Mouse (Mus musculus): Measurements from ENCODE around the gene Ly6g5c. TPM values are rescaled to one million over a fixed set of nuclear protein-coding genes. Genes with fewer than 3 reads are reported as not detected.

Ly6g5c gene
- polyA plus RNA-seq, 1 experiment from 2014 or later = not detected

DNA sequence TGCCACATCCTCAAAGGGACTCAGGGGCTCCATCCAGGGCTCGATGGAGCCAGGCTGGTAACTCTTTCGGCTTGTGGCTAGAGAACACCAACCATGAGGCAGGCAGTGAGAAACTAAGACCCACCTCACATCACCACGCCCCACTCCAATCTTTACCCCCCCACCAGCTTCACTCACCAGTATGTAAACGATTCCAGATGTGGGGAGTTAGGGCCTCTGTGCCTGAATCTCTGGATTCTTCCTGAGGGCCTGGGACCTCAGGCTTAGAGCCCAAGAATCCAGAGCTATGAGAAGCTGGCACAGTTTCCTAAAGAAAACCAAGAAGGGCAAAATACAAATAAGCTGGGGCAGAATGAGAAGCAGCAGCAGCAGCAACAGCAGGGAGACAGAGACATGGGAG is 45.9 kb downstream of the Ly6g5c start:
- H3K27me3 ChIP-seq = no peaks in the 10 kb centered on the region
- no peaks in the 10 kb centered on the region for H3K9me3 ChIP-seq
- no peak overlapping the region for H3K9ac ChIP-seq
- H3K4me1 ChIP-seq = no peaks in the 10 kb centered on the region
- WGBS = 79% methylated on average over 4 of the region's 4 CpGs
- no peak overlapping the region for H3K27ac ChIP-seq
- H3K4me2 ChIP-seq = no peak overlapping the region
- H3K36me3 ChIP-seq = peaks cover 97% of the 10 kb centered on the region
- ATAC-seq (ENCODE audit: borderline replicate concordance, extremely low read depth, low FRiP score, low TSS enrichment) = no peak
- H3K4me3 ChIP-seq = no peak overlapping the region

DNA sequence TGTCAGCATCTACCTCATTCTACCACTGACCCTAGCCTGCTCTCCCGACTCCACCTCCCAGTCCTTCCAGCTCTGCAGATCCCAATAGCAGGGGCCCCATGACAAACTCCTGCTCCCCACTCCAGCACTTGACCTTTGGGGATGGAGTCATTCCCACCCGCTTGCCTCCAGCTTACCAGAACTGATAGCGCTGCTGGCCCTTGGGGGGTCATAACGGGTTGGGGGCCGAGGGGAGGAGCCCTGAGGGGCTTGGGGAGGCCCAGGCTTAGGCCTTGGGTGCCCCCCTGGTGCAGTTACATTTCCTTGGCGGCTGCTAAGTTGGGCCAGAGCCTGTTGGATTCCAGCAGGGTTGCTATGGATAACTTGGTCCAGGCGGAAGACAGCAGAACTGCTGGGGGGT is 46.5 kb downstream of the Ly6g5c start:
- Histone ChIP-seq H3K36me3 (peaks cover 98% of the 10 kb centered on the region), H3K27me3 (no peaks in the 10 kb centered on the region), H3K4me1 (no peaks in the 10 kb centered on the region), H3K4me3 (no peak overlapping the region), H3K27ac (no peak overlapping the region), H3K9me3 (no peaks in the 10 kb centered on the region), H3K9ac (no peak overlapping the region), H3K4me2 (no peak overlapping the region)
- 79% methylated on average over 7 of the region's 7 CpGs for WGBS
- no peak for ATAC-seq (ENCODE audit: borderline replicate concordance, extremely low read depth, low FRiP score, low TSS enrichment)

DNA sequence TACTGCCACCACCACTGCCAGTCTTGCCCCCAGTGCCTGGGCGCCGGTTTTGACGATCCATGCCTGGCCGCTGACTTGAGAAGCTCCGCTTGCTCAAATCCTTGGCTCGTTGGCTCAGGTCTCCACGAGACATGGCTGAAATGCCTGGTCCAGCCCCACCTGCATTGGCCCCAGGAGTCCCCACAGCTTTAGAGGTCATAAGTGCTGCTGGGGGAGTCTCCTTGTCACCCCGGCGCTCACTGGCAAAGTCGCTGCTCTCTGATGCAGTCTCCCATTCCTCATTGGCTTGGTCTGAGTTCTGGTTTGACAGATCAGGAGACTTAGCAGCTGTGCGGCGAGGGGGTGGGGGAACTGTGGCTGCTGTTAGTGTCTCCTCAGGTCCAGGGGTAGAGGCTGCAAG is 47.4 kb downstream of the Ly6g5c start:
- no peaks in the 10 kb centered on the region for H3K4me1 ChIP-seq
- H3K9me3 ChIP-seq = no peaks in the 10 kb centered on the region
- no peak overlapping the region for H3K27ac ChIP-seq
- no peak overlapping the region for H3K4me2 ChIP-seq
- no peaks in the 10 kb centered on the region for H3K27me3 ChIP-seq
- H3K36me3 ChIP-seq = peaks cover 98% of the 10 kb centered on the region
- 89% methylated on average over 12 of the region's 12 CpGs for WGBS
- no peak overlapping the region for H3K4me3 ChIP-seq
- ATAC-seq (ENCODE audit: borderline replicate concordance, extremely low read depth, low FRiP score, low TSS enrichment) = no peak
- no peak overlapping the region for H3K9ac ChIP-seq

DNA sequence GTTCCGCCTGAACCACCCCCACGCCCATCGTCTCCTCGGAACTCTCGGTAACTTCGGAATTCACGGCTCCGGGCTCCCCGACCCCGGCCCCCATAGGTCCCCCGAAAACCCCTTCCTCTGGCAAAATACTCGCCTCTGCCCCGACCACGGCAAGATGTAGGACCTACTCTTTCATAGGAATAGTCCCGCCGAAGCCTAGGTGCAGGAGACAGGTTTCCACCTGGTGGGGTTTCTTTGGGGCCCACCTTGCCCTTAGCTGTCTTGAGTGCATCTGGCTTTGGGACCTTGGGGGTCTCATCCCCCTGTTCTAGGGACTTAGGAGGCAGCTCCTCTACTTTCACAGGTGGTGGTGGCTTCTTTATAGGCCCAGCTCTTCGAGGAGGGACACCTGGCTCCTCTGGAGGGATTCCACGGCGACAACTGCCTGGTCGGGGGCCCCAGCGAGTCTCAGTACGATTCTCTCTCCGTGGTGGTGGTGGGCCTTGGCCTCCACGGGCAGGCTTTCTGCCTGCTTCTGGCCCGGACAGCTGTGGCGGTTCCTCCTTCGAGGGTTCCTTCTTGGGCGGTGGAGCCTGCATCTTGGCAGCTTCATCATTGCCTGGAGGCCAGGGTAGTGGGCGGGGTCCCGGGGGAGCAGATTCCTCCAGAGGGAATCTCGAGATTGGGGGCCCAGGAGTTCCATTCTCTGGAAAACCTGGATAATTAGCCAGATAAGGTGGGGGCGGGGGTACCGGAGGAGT is 48.6 kb downstream of the Ly6g5c start:
- Histone ChIP-seq H3K27ac (no peak overlapping the region), H3K9ac (no peak overlapping the region), H3K36me3 (peaks cover 100% of the 10 kb centered on the region), H3K27me3 (no peaks in the 10 kb centered on the region), H3K4me3 (no peak overlapping the region), H3K4me1 (0 out of 2 replicates have a peak, but pooled peaks cover 4% of the 10 kb centered on the region), H3K9me3 (no peaks in the 10 kb centered on the region), H3K4me2 (no peak overlapping the region)
- WGBS = 87% methylated on average over 33 of the region's 33 CpGs
- ATAC-seq (ENCODE audit: borderline replicate concordance, extremely low read depth, low FRiP score, low TSS enrichment) = no peak

DNA sequence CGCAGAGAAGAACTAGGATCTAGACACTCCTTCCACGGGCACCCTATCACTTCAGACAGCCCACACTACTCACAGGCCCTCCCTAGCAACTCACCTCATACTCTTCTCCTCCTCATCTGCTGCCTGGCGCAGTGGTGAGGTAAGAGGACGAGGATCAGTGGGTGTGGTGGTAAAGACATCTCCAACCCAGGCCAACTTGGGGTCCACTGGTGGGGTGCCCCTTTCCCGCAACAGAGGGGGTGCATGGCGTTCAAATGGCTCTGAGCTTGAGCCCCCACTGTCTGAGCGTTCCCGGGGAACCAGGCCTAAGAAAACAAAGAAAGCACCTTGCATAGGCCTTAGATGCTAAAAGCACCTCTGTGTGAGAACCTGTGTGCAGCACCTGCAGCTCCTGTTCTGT is 49.2 kb downstream of the Ly6g5c start:
- H3K4me2 ChIP-seq = no peak overlapping the region

DNA sequence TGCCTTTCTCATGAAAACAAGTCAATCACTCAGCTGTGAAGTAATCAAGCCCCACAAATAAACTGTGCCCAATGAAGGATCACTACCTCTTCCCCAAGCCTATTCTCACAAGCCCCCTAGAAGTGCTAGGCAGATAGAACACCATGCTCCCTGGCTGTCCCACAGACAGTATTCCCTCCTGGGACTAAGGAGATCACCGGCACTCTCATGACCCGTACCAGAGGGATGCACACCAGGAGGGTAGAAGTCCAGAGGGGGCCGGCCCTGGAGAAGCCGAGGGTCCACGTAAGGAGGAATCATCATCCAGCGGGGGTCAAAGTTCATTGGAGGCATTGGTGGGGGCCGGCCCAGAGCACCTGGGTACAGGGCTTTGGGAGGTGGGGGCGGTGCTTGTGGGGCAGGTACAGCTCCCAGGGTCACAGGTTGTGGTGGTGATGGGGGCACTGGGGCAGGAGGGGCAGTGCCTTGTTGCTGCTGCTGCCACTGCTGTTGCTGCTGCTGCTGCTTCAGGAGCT is 49.6 kb downstream of the Ly6g5c start:
- Histone ChIP-seq H3K4me1 (peaks cover 13% of the 10 kb centered on the region), H3K27ac (no peak overlapping the region), H3K36me3 (peaks cover 93% of the 10 kb centered on the region), H3K4me3 (no peak overlapping the region), H3K9me3 (no peaks in the 10 kb centered on the region), H3K4me2 (no peak overlapping the region), H3K9ac (no peak overlapping the region), H3K27me3 (no peaks in the 10 kb centered on the region)
- 98% methylated on average over 8 of the region's 8 CpGs for WGBS
- ATAC-seq (ENCODE audit: borderline replicate concordance, extremely low read depth, low FRiP score, low TSS enrichment) = no peak

More for the DNA sequence above, 49.2 kb downstream of the Ly6g5c start:
- no peak for ATAC-seq (ENCODE audit: borderline replicate concordance, extremely low read depth, low FRiP score, low TSS enrichment)
- peaks cover 8% of the 10 kb centered on the region for H3K4me1 ChIP-seq
- H3K36me3 ChIP-seq = peaks cover 97% of the 10 kb centered on the region
- no peaks in the 10 kb centered on the region for H3K9me3 ChIP-seq
- no peaks in the 10 kb centered on the region for H3K27me3 ChIP-seq
- H3K4me3 ChIP-seq = no peak overlapping the region
- WGBS = 92% methylated on average over 8 of the region's 8 CpGs
- no peak overlapping the region for H3K27ac ChIP-seq
- H3K9ac ChIP-seq = no peak overlapping the region

DNA sequence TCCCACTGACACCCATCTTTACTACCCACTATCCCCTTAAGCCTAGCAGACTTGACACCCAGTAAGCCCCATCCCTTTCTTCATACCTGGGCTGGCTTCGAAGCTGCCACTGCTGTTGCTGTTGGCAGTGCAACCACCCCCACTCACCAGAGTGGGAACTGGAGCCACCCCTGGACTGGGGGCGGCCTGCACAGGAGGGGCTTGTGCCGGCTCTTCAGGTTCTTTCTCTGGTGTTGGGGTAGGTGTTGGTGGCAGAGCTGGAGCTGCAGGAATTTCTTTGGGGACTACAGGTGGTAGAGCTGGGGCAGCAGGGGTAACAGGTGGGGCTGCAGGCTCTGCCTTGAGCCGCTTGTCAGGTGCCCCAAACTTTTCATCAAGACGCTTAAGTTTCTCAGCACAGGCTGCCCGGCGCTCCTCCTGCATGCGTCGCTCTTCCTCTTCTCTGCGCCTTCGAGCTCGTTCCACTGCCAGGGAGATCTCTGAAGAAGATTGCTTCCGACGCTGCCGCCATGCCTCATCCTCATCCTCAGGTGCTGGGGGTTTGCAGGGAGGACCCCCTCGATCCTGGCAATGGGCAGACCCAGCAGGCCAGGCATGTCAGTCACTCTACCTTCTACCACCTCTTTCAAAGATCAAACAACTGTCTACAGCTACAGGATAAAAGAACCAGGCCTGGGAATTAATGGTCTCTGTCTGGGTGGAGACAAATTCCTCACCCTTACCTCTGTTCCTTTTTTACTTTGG is 50.9 kb downstream of the Ly6g5c start:
- H3K36me3 ChIP-seq = peaks cover 80% of the 10 kb centered on the region
- no peaks in the 10 kb centered on the region for H3K9me3 ChIP-seq
- no peak overlapping the region for H3K4me2 ChIP-seq
- peaks cover 16% of the 10 kb centered on the region for H3K4me1 ChIP-seq
- no peak for ATAC-seq (ENCODE audit: borderline replicate concordance, extremely low read depth, low FRiP score, low TSS enrichment)
- H3K4me3 ChIP-seq = no peak overlapping the region
- no peak overlapping the region for H3K9ac ChIP-seq
- H3K27me3 ChIP-seq = no peaks in the 10 kb centered on the region
- H3K27ac ChIP-seq = no peak overlapping the region
- WGBS = 88% methylated on average over 16 of the region's 16 CpGs

DNA sequence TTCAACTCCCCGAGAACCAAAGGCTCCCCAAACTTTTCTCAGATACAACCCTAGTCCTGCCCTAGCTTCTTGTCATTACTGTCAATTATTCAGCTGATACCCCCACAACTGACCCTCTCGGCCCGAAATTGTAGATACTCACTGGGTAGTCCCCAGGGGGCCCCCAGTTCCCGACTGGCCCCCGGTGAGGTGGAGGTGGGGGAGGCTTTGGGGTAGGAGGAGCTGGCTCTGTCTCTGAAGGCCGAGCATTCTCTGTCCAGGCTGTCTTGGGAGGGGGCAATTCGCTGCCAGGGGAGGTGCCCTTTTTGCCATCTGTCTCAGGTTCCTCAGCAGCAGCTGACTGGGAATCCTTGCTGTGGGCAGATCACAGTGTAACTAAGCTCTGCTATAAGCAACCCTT is 51.6 kb downstream of the Ly6g5c start:
- WGBS = 80% methylated on average over 7 of the region's 7 CpGs
- peaks cover 74% of the 10 kb centered on the region for H3K36me3 ChIP-seq
- ATAC-seq (ENCODE audit: borderline replicate concordance, extremely low read depth, low FRiP score, low TSS enrichment) = no peak
- peaks cover 16% of the 10 kb centered on the region for H3K4me1 ChIP-seq
- no peak overlapping the region for H3K4me3 ChIP-seq
- H3K9me3 ChIP-seq = no peaks in the 10 kb centered on the region
- H3K27me3 ChIP-seq = no peaks in the 10 kb centered on the region
- no peak overlapping the region for H3K4me2 ChIP-seq
- H3K9ac ChIP-seq = no peak overlapping the region
- no peak overlapping the region for H3K27ac ChIP-seq

DNA sequence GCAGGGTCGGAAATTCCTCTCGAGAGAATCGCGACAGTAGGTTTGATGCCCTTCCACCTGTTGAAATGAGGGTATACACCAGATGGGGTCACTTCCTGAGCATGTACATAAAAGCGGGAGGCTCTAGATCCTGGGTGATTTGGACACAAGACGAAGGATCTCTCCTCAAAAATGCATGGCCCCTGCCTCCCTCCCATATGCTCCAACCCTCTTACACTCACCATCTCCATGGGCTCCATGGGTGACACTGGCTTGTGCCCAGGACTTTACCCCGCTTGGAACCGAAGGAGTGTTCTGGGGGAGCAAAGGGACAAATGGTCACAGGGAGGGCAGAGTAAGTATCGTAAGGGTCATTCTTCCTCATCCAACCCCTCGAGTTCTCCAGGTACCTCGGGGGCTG is 53.3 kb downstream of the Ly6g5c start:
- Histone ChIP-seq H3K4me3 (no peak overlapping the region), H3K9ac (no peak overlapping the region), H3K36me3 (peaks cover 56% of the 10 kb centered on the region), H3K27ac (no peak overlapping the region), H3K9me3 (no peaks in the 10 kb centered on the region), H3K4me2 (no peak overlapping the region), H3K4me1 (peaks cover 25% of the 10 kb centered on the region), H3K27me3 (no peaks in the 10 kb centered on the region)
- WGBS = 80% methylated on average over 11 of the region's 11 CpGs
- no peak for ATAC-seq (ENCODE audit: borderline replicate concordance, extremely low read depth, low FRiP score, low TSS enrichment)

Other genes starting within 250 kb of the Ly6g5c start
- 2.8 and 3.1 TPM in 2 replicates for gene Cfb, start 245.8 kb upstream of the Ly6g5c start, polyA plus RNA-seq (2015; fragmentation: Nextera tagmentation; extraction: Ambion mirVana)
- gene Zbtb12, start 228.8 kb upstream of the Ly6g5c start, polyA plus RNA-seq (2015; fragmentation: Nextera tagmentation; extraction: Ambion mirVana) = 2.6 and 2.7 TPM in 2 replicates
- gene Gm20547, start 226.2 kb upstream of the Ly6g5c start, polyA plus RNA-seq (2015; fragmentation: Nextera tagmentation; extraction: Ambion mirVana) = not detected in 2 replicates
- 2.6 and 2.9 TPM in 2 replicates for gene C2, start 210.0 kb upstream of the Ly6g5c start, polyA plus RNA-seq (2015; fragmentation: Nextera tagmentation; extraction: Ambion mirVana)
- gene Ehmt2, start 209.8 kb upstream of the Ly6g5c start, polyA plus RNA-seq (2015; fragmentation: Nextera tagmentation; extraction: Ambion mirVana) = 64.9 and 69.9 TPM in 2 replicates
- gene Slc44a4, start 193.8 kb upstream of the Ly6g5c start, polyA plus RNA-seq (2015; fragmentation: Nextera tagmentation; extraction: Ambion mirVana) = 0.94 and 1.5 TPM in 2 replicates
- 17.3 and 17.9 TPM in 2 replicates for gene Neu1, start 177.0 kb upstream of the Ly6g5c start, polyA plus RNA-seq (2015; fragmentation: Nextera tagmentation; extraction: Ambion mirVana)
- 0.15 and 0.26 TPM in 2 replicates for gene Hspa1b, start 149.0 kb upstream of the Ly6g5c start, polyA plus RNA-seq (2015; fragmentation: Nextera tagmentation; extraction: Ambion mirVana)
- not detected in 2 replicates for gene Gm20481, start 138.4 kb upstream of the Ly6g5c start, polyA plus RNA-seq (2015; fragmentation: Nextera tagmentation; extraction: Ambion mirVana)
- gene Hspa1a, start 136.1 kb upstream of the Ly6g5c start, polyA plus RNA-seq (2015; fragmentation: Nextera tagmentation; extraction: Ambion mirVana) = 3.4 and 3.8 TPM in 2 replicates
- gene Hspa1l, start 135.6 kb upstream of the Ly6g5c start, polyA plus RNA-seq (2015; fragmentation: Nextera tagmentation; extraction: Ambion mirVana) = 0.45 and 0.79 TPM in 2 replicates
- gene Lsm2, start 126.4 kb upstream of the Ly6g5c start, polyA plus RNA-seq (2015; fragmentation: Nextera tagmentation; extraction: Ambion mirVana) = 210 and 216 TPM in 2 replicates
- gene Vars, start 107.3 kb upstream of the Ly6g5c start, polyA plus RNA-seq (2015; fragmentation: Nextera tagmentation; extraction: Ambion mirVana) = 128 and 129 TPM in 2 replicates
- gene Vwa7, start 91.7 kb upstream of the Ly6g5c start, polyA plus RNA-seq (2015; fragmentation: Nextera tagmentation; extraction: Ambion mirVana) = 0.14 and 0.25 TPM in 2 replicates
- 7.2 and 7.7 TPM in 2 replicates for gene Sapcd1, start 80.3 kb upstream of the Ly6g5c start, polyA plus RNA-seq (2015; fragmentation: Nextera tagmentation; extraction: Ambion mirVana)
- gene Msh5, start 61.5 kb upstream of the Ly6g5c start, polyA plus RNA-seq (2015; fragmentation: Nextera tagmentation; extraction: Ambion mirVana) = 4.4 TPM in 2 replicates
- 283 and 300 TPM in 2 replicates for gene Clic1, start 58.3 kb upstream of the Ly6g5c start, polyA plus RNA-seq (2015; fragmentation: Nextera tagmentation; extraction: Ambion mirVana)
- 330 and 333 TPM in 2 replicates for gene Ddah2, start 49.2 kb upstream of the Ly6g5c start, polyA plus RNA-seq (2015; fragmentation: Nextera tagmentation; extraction: Ambion mirVana)
- gene Ly6g6c, start 42.9 kb upstream of the Ly6g5c start, polyA plus RNA-seq (2015; fragmentation: Nextera tagmentation; extraction: Ambion mirVana) = 0.36 and 0.39 TPM in 2 replicates
- 0.67 and 0.93 TPM in 2 replicates for gene Mpig6b, start 42.1 kb upstream of the Ly6g5c start, polyA plus RNA-seq (2015; fragmentation: Nextera tagmentation; extraction: Ambion mirVana)
- gene Ly6g6e, start 31.4 kb upstream of the Ly6g5c start, polyA plus RNA-seq (2015; fragmentation: Nextera tagmentation; extraction: Ambion mirVana) = 0.96 and 1.2 TPM in 2 replicates
- 5.2 and 6.7 TPM in 2 replicates for gene Ly6g6d, start 30.2 kb upstream of the Ly6g5c start, polyA plus RNA-seq (2015; fragmentation: Nextera tagmentation; extraction: Ambion mirVana)
- gene Ly6g6f, start 22.7 kb upstream of the Ly6g5c start, polyA plus RNA-seq (2015; fragmentation: Nextera tagmentation; extraction: Ambion mirVana) = 0.23 and 0.51 TPM in 2 replicates
- gene Abhd16a, start 19.0 kb upstream of the Ly6g5c start, polyA plus RNA-seq (2015; fragmentation: Nextera tagmentation; extraction: Ambion mirVana) = 94.8 and 95.6 TPM in 2 replicates
- gene Ly6g5b, start 7.1 kb downstream of the Ly6g5c start, polyA plus RNA-seq (2015; fragmentation: Nextera tagmentation; extraction: Ambion mirVana) = 0.79 and 0.95 TPM in 2 replicates
- 17.7 and 18.0 TPM in 2 replicates for gene Gpank1, start 13.2 kb downstream of the Ly6g5c start, polyA plus RNA-seq (2015; fragmentation: Nextera tagmentation; extraction: Ambion mirVana)
- 265 TPM in 2 replicates for gene Csnk2b, start 13.8 kb downstream of the Ly6g5c start, polyA plus RNA-seq (2015; fragmentation: Nextera tagmentation; extraction: Ambion mirVana)
- 9.6 and 9.7 TPM in 2 replicates for gene D17H6S53E, start 18.1 kb downstream of the Ly6g5c start, polyA plus RNA-seq (2015; fragmentation: Nextera tagmentation; extraction: Ambion mirVana)
- 1.0 and 3.9 TPM in 2 replicates for gene Apom, start 23.8 kb downstream of the Ly6g5c start, polyA plus RNA-seq (2015; fragmentation: Nextera tagmentation; extraction: Ambion mirVana)
- gene Bag6, start 26.9 kb downstream of the Ly6g5c start, polyA plus RNA-seq (2015; fragmentation: Nextera tagmentation; extraction: Ambion mirVana) = 48.6 and 51.2 TPM in 2 replicates
- 169 and 179 TPM in 2 replicates for gene Prrc2a, start 56.6 kb downstream of the Ly6g5c start, polyA plus RNA-seq (2015; fragmentation: Nextera tagmentation; extraction: Ambion mirVana)
- gene Aif1, start 67.8 kb downstream of the Ly6g5c start, polyA plus RNA-seq (2015; fragmentation: Nextera tagmentation; extraction: Ambion mirVana) = 6.9 and 9.0 TPM in 2 replicates
- 12.1 and 13.0 TPM in 2 replicates for gene Lst1, start 80.2 kb downstream of the Ly6g5c start, polyA plus RNA-seq (2015; fragmentation: Nextera tagmentation; extraction: Ambion mirVana)
- gene Ltb, start 86.2 kb downstream of the Ly6g5c start, polyA plus RNA-seq (2015; fragmentation: Nextera tagmentation; extraction: Ambion mirVana) = 0.65 and 2.2 TPM in 2 replicates
- 0.16 TPM in 1 of 2 replicates, not detected in the other for gene Tnf, start 93.7 kb downstream of the Ly6g5c start, polyA plus RNA-seq (2015; fragmentation: Nextera tagmentation; extraction: Ambion mirVana)
- gene Lta, start 97.1 kb downstream of the Ly6g5c start, polyA plus RNA-seq (2015; fragmentation: Nextera tagmentation; extraction: Ambion mirVana) = 0.11 and 0.21 TPM in 2 replicates
- gene Gm16181, start 112.6 kb downstream of the Ly6g5c start, polyA plus RNA-seq (2015; fragmentation: Nextera tagmentation; extraction: Ambion mirVana) = 0.70 and 0.75 TPM in 2 replicates
- 3.4 and 4.3 TPM in 2 replicates for gene Atp6v1g2, start 125.4 kb downstream of the Ly6g5c start, polyA plus RNA-seq (2015; fragmentation: Nextera tagmentation; extraction: Ambion mirVana)
- gene Nfkbil1, start 127.5 kb downstream of the Ly6g5c start, polyA plus RNA-seq (2015; fragmentation: Nextera tagmentation; extraction: Ambion mirVana) = 13.2 and 13.4 TPM in 2 replicates
- gene Ddx39b, start 133.5 kb downstream of the Ly6g5c start, polyA plus RNA-seq (2015; fragmentation: Nextera tagmentation; extraction: Ambion mirVana) = 512 and 523 TPM in 2 replicates
- gene H2-D1, start 154.5 kb downstream of the Ly6g5c start, polyA plus RNA-seq (2015; fragmentation: Nextera tagmentation; extraction: Ambion mirVana) = 114 and 138 TPM in 2 replicates
- gene H2-Q1, start 212.1 kb downstream of the Ly6g5c start, polyA plus RNA-seq (2015; fragmentation: Nextera tagmentation; extraction: Ambion mirVana) = 0.20 and 0.24 TPM in 2 replicates
- gene H2-Q2, start 234.0 kb downstream of the Ly6g5c start, polyA plus RNA-seq (2015; fragmentation: Nextera tagmentation; extraction: Ambion mirVana) = 6.6 and 7.1 TPM in 2 replicates